In genomic region chr11:60941370-60941769, GRCm38 (mm10) we compare ENCODE assay signal across 9 mouse cellular contexts. TPM values are rescaled to one million over a fixed set of nuclear protein-coding genes. Genes with fewer than 3 reads are reported as not detected.
DNase-seq lines count a peak whose midpoint lies in the region; ATAC-seq and TF ChIP-seq lines count a peak whose summit lies in the region.
"Had no signal": no experiment of that assay in that cellular context is flagged by ENCODE, and none has a peak within 500 bp of the region (broad histone marks: within the 10 kb centered on the region; RNA-seq: fewer than 3 reads in every experiment).

No protein-coding gene starts in this region.

- peaks cover 51% of the 10 kb centered on the region for H3K36me3 ChIP-seq in forebrain, embryonic 10.5 days (replicated peaks)
- peaks cover 37% of the 10 kb centered on the region for H3K36me3 ChIP-seq in forebrain, postnatal 0 days (ENCODE audit: insufficient read depth)
- H3K36me3 ChIP-seq in hindbrain, postnatal 0 days (ENCODE audit: insufficient read depth, low read length) = peaks cover 25% of the 10 kb centered on the region
- H3K36me3 ChIP-seq in liver, embryonic 16.5 days (ENCODE audit: control insufficient read depth, insufficient read depth) = peaks cover 44% of the 10 kb centered on the region

- TF ChIP-seq CTCF in forebrain, postnatal 0 days (IDR thresholded peaks at IDR 0.05; ENCODE audit: low read depth) = no peak
- no peak for TF ChIP-seq CTCF in hindbrain, postnatal 0 days (IDR thresholded peaks at IDR 0.05; ENCODE audit: low read depth)

- H3K4me2 ChIP-seq in forebrain, postnatal 0 days (ENCODE audit: low read depth) = no peak overlapping the region
- H3K4me2 ChIP-seq in hindbrain, postnatal 0 days (ENCODE audit: low read depth, low read length) = no peak overlapping the region
- peak overlapping the region; percentile 50 for H3K4me2 ChIP-seq in liver, embryonic 16.5 days (ENCODE audit: low read depth, low read length)

- WGBS in forebrain, embryonic 10.5 days = 71% methylated on average over 9 of the region's 9 CpGs
- WGBS in forebrain, postnatal 0 days = 68% methylated on average over 9 of the region's 9 CpGs
- WGBS in hindbrain, postnatal 0 days = 55% methylated on average over 9 of the region's 9 CpGs
- 53% methylated on average over 9 of the region's 9 CpGs for WGBS in liver, embryonic 16.5 days (ENCODE audit: insufficient replicate concordance)

- H3K4me1 ChIP-seq in forebrain, embryonic 10.5 days = peaks cover 42% of the 10 kb centered on the region
- no peaks in the 10 kb centered on the region for H3K4me1 ChIP-seq in forebrain, postnatal 0 days (ENCODE audit: insufficient read depth)
- H3K4me1 ChIP-seq in hindbrain, postnatal 0 days (ENCODE audit: insufficient read depth, low read length) = peaks cover 2% of the 10 kb centered on the region; the same call in 1 of the 2 replicates
- H3K4me1 ChIP-seq in liver, embryonic 16.5 days (ENCODE audit: control insufficient read depth, low read depth, low read length) = peaks cover 59% of the 10 kb centered on the region

- H3K4me3 ChIP-seq in forebrain, embryonic 10.5 days = no peak overlapping the region
- no peak overlapping the region for H3K4me3 ChIP-seq in forebrain, postnatal 0 days (ENCODE audit: low read depth, low read length)
- no peak overlapping the region for H3K4me3 ChIP-seq in hindbrain, postnatal 0 days (ENCODE audit: low read length)
- peak overlapping the region; percentile 13 for H3K4me3 ChIP-seq in liver, embryonic 16.5 days (ENCODE audit: low read depth, low read length)

- H3K27ac ChIP-seq in forebrain, embryonic 10.5 days = peak overlapping the region; percentile 42; the same call in 1 of the 2 replicates
- H3K27ac ChIP-seq in forebrain, postnatal 0 days (ENCODE audit: low read depth, low read length) = no peak overlapping the region
- H3K27ac ChIP-seq in hindbrain, postnatal 0 days = no peak overlapping the region
- peak overlapping the region; percentile 89 for H3K27ac ChIP-seq in liver, embryonic 16.5 days (ENCODE audit: low read length)

- H3K27me3 ChIP-seq in forebrain, embryonic 10.5 days (ENCODE audit: poor library complexity, severe bottlenecking) = no peaks in the 10 kb centered on the region
- no peaks in the 10 kb centered on the region for H3K27me3 ChIP-seq in forebrain, postnatal 0 days (ENCODE audit: insufficient read depth, low read length)
- no peaks in the 10 kb centered on the region for H3K27me3 ChIP-seq in hindbrain, postnatal 0 days (ENCODE audit: insufficient read depth, low read length)
- no peaks in the 10 kb centered on the region for H3K27me3 ChIP-seq in liver, embryonic 16.5 days (ENCODE audit: control insufficient read depth, insufficient read depth, low read depth, low read length)

- no peak for DNase-seq in forebrain, embryonic 10.5 days (ENCODE audit: extremely low spot score, low spot score)
- no peak for DNase-seq in forebrain, postnatal 0 days
- DNase-seq in 3T3-L1 (ENCODE audit: low read depth, low spot score) = peak; percentile 59
- DNase-seq in hindbrain, postnatal 0 days (ENCODE audit: low spot score) = peak; percentile 9
- no peak for DNase-seq in spleen, postnatal 4 days (ENCODE audit: low spot score in 2 of 2)
- DNase-seq in adrenal gland, adult 2 months = no peak
- no peak for DNase-seq in thymus, postnatal 36 days
- DNase-seq: gastrocnemius, postnatal 14 days had no signal

- no peak for ATAC-seq in forebrain, postnatal 0 days
- no peak for ATAC-seq in hindbrain, postnatal 0 days
- peak; percentile 75 for ATAC-seq in liver, embryonic 16.5 days (ENCODE audit: low read depth)

- no peak overlapping the region for H3K9ac ChIP-seq in forebrain, postnatal 0 days
- no peak overlapping the region for H3K9ac ChIP-seq in hindbrain, postnatal 0 days (replicated peaks; ENCODE audit: low read length)
- H3K9ac ChIP-seq in liver, embryonic 16.5 days (ENCODE audit: low read depth, low read length) = 0 out of 2 replicates have a peak overlapping the region, but pooled peaks have one; percentile 9

- H3K9me3 ChIP-seq in forebrain, embryonic 10.5 days = no peaks in the 10 kb centered on the region
- no peaks in the 10 kb centered on the region for H3K9me3 ChIP-seq in forebrain, postnatal 0 days (ENCODE audit: low read length)
- no peaks in the 10 kb centered on the region for H3K9me3 ChIP-seq in hindbrain, postnatal 0 days (ENCODE audit: low read length)
- no peaks in the 10 kb centered on the region for H3K9me3 ChIP-seq in liver, embryonic 16.5 days (replicated peaks; ENCODE audit: control insufficient read depth, low read length)

RNA-seq across cellular contexts. Expression of gene Map2k3, which starts 9.5 kb away (rescaled TPM):
- 67.0 and 73.2 TPM in 2 replicates for polyA plus RNA-seq in forebrain, embryonic 10.5 days (2016; fragmentation: Nextera tagmentation; extraction: Ambion mirVana)
- total RNA-seq in forebrain, postnatal 0 days (2014; rRNA removed) = 10.6 and 14.8 TPM in 2 replicates
- 17.6 and 20.5 TPM in 2 replicates for polyA plus RNA-seq in forebrain, postnatal 0 days (2015; fragmentation: Nextera tagmentation; extraction: Ambion mirVana)
- 15.0 and 22.2 TPM in 2 replicates for total RNA-seq in hindbrain, postnatal 0 days (2014; rRNA removed)
- 23.6 and 25.3 TPM in 2 replicates for polyA plus RNA-seq in hindbrain, postnatal 0 days (2015; fragmentation: Nextera tagmentation; extraction: Ambion mirVana)
- 121 and 134 TPM in 2 replicates for polyA plus RNA-seq in liver, embryonic 16.5 days (2015; fragmentation: Nextera tagmentation; extraction: Ambion mirVana)
- total RNA-seq in adrenal gland, adult 2 months (2021) = 100 to 1,000 TPM in 1 of 2 experiments, 10 to 100 TPM in 1; 91.3 to 101 TPM
- 110 and 145 TPM in 2 replicates for polyA plus RNA-seq in adrenal gland, adult 2 months (2012; rRNA removed)

RNA-seq across cellular contexts. Expression of gene Natd1, which starts 26.8 kb away (rescaled TPM):
- 20.1 and 23.0 TPM in 2 replicates for polyA plus RNA-seq in forebrain, embryonic 10.5 days (2016; fragmentation: Nextera tagmentation; extraction: Ambion mirVana)
- 19.2 and 29.7 TPM in 2 replicates for total RNA-seq in forebrain, postnatal 0 days (2014; rRNA removed)
- 17.2 and 18.1 TPM in 2 replicates for polyA plus RNA-seq in forebrain, postnatal 0 days (2015; fragmentation: Nextera tagmentation; extraction: Ambion mirVana)
- total RNA-seq in hindbrain, postnatal 0 days (2014; rRNA removed) = 36.8 and 38.7 TPM in 2 replicates
- polyA plus RNA-seq in hindbrain, postnatal 0 days (2015; fragmentation: Nextera tagmentation; extraction: Ambion mirVana) = 15.2 and 16.0 TPM in 2 replicates
- polyA plus RNA-seq in liver, embryonic 16.5 days (2015; fragmentation: Nextera tagmentation; extraction: Ambion mirVana) = 9.9 and 14.3 TPM in 2 replicates
- 10 to 100 TPM; 17.7 to 20.1 TPM for total RNA-seq in adrenal gland, adult 2 months (2021)
- polyA plus RNA-seq in adrenal gland, adult 2 months (2012; rRNA removed) = 38.3 and 40.9 TPM in 2 replicates

Comparison
In these comparisons a context has a peak if more than half of its experiments do, and no peak if none do; other contexts are left out.
1. H3K27ac ChIP-seq: peak in forebrain, embryonic 10.5 days (single experiment) and liver, embryonic 16.5 days (single experiment); none in forebrain, postnatal 0 days (single experiment) and hindbrain, postnatal 0 days (single experiment).
2. DNase-seq: peak in 3T3-L1 (single experiment) and hindbrain, postnatal 0 days (single experiment); none in forebrain, embryonic 10.5 days (single experiment), forebrain, postnatal 0 days (single experiment), spleen, postnatal 4 days (0 of 2), adrenal gland, adult 2 months (single experiment) and thymus, postnatal 36 days (0 of 2).